In the genomic region with DNA sequence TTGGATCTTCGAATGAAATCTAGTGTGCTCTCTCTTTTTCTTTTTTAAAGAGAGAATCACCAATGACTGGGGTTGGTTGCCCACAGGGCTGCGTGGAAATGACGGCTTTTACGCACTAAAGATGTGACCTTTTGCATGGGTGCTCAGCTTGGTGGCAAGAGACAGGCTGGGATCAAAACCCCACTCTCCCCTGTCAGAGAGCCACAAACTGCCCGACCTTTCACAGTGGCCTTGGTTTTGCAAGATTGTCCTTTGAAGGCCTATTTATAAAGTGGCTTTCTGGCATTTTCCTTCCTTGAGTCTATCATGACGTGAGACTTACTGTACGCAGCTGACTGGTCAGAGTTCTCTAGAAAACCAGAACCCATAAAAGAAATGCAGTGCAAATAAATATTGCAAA, we compare ENCODE assay signal across 21 mouse cellular contexts.
DNase-seq lines count a peak whose midpoint lies in the region; ATAC-seq and TF ChIP-seq lines count a peak whose summit lies in the region.
"Had no signal": no experiment of that assay in that cellular context is flagged by ENCODE, and none has a peak within 500 bp of the region (broad histone marks: within the 10 kb centered on the region; RNA-seq: fewer than 3 reads in every experiment).

No protein-coding gene starts in this region.

- H3K36me3 ChIP-seq in lung, postnatal 0 days (ENCODE audit: insufficient read depth, low read length): no peaks in the 10 kb centered on the region
- H3K36me3 ChIP-seq in neural tube, embryonic 13.5 days: no peaks in the 10 kb centered on the region
- H3K36me3 ChIP-seq in neural tube, embryonic 15.5 days: no peaks in the 10 kb centered on the region
- H3K36me3 ChIP-seq in heart, embryonic 10.5 days: no peaks in the 10 kb centered on the region
- H3K36me3 ChIP-seq: embryonic facial prominence, embryonic 15.5 days; forebrain, embryonic 10.5 days; heart, embryonic 12.5 days; hindbrain, embryonic 15.5 days had no signal

- H3K27ac ChIP-seq in lung, postnatal 0 days (ENCODE audit: low read length): no peak overlapping the region
- peak overlapping the region; percentile 42; the same call in 1 of the 2 replicates for H3K27ac ChIP-seq in neural tube, embryonic 13.5 days (replicated peaks)
- H3K27ac ChIP-seq in neural tube, embryonic 15.5 days (replicated peaks): 0 out of 2 replicates have a peak overlapping the region, but pooled peaks have one; percentile 15
- H3K27ac ChIP-seq in heart, embryonic 10.5 days: no peak overlapping the region
- H3K27ac ChIP-seq: embryonic facial prominence, embryonic 15.5 days; forebrain, embryonic 10.5 days; hindbrain, embryonic 15.5 days had no signal

- no peak; the same call in 1 of the 2 replicates for ATAC-seq in lung, postnatal 0 days
- no peak for ATAC-seq in neural tube, embryonic 13.5 days (ENCODE audit: low read depth)
- no peak for ATAC-seq in neural tube, embryonic 15.5 days (ENCODE audit: low FRiP score)
- ATAC-seq: forebrain, embryonic 14.5 days had no signal

- DNase-seq in lung, postnatal 0 days (ENCODE audit: low spot score): peak; percentile 42
- no peak for DNase-seq in lung, postnatal 4 days
- no peak for DNase-seq in neural tube, embryonic 10.5 days (ENCODE audit: extremely low spot score, low spot score)
- DNase-seq in adrenal gland, postnatal 10 days: peak; percentile 64
- DNase-seq in heart, embryonic 10.5 days (ENCODE audit: low spot score): no peak
- DNase-seq in heart, adult 9 months (ENCODE audit: low spot score in 2 of 2): no peak
- DNase-seq: cerebellum, adult 11 months; cerebellum, adult 8-10 months; cerebellum, postnatal 14 days; embryo, embryonic 11 days; gastrocnemius, postnatal 10 days; heart, adult 18-20 months; heart, postnatal 36 days had no signal

- TF ChIP-seq EP300 in lung, postnatal 0 days (IDR thresholded peaks at IDR 0.05): no peak

- H3K4me1 ChIP-seq in lung, postnatal 0 days (ENCODE audit: insufficient read depth, low read depth, low read length): no peaks in the 10 kb centered on the region
- H3K4me1 ChIP-seq in neural tube, embryonic 13.5 days (replicated peaks): no peaks in the 10 kb centered on the region
- no peaks in the 10 kb centered on the region for H3K4me1 ChIP-seq in neural tube, embryonic 15.5 days
- H3K4me1 ChIP-seq in heart, embryonic 10.5 days: no peaks in the 10 kb centered on the region
- H3K4me1 ChIP-seq: embryonic facial prominence, embryonic 15.5 days; forebrain, embryonic 10.5 days; heart, embryonic 12.5 days; hindbrain, embryonic 15.5 days had no signal

- H3K4me3 ChIP-seq in lung, postnatal 0 days (ENCODE audit: low read depth, low read length): no peak overlapping the region
- H3K4me3 ChIP-seq in neural tube, embryonic 13.5 days: no peak overlapping the region
- no peak overlapping the region for H3K4me3 ChIP-seq in neural tube, embryonic 15.5 days (replicated peaks)
- no peak overlapping the region for H3K4me3 ChIP-seq in heart, embryonic 10.5 days
- H3K4me3 ChIP-seq: embryonic facial prominence, embryonic 15.5 days; erythroblast, embryonic 14.5 days; forebrain, embryonic 10.5 days; heart, embryonic 12.5 days; hindbrain, embryonic 15.5 days had no signal

- no peak overlapping the region for H3K4me2 ChIP-seq in lung, postnatal 0 days (replicated peaks; ENCODE audit: low read depth, low read length)
- H3K4me2 ChIP-seq in neural tube, embryonic 13.5 days: no peak overlapping the region
- H3K4me2 ChIP-seq in neural tube, embryonic 15.5 days: no peak overlapping the region
- H3K4me2 ChIP-seq: embryonic facial prominence, embryonic 15.5 days; heart, embryonic 12.5 days; hindbrain, embryonic 15.5 days had no signal

- no peaks in the 10 kb centered on the region for H3K27me3 ChIP-seq in lung, postnatal 0 days (replicated peaks; ENCODE audit: insufficient read depth, low read length)
- H3K27me3 ChIP-seq in neural tube, embryonic 13.5 days: no peaks in the 10 kb centered on the region
- no peaks in the 10 kb centered on the region for H3K27me3 ChIP-seq in neural tube, embryonic 15.5 days (replicated peaks)
- H3K27me3 ChIP-seq in heart, embryonic 10.5 days (ENCODE audit: insufficient read depth, poor library complexity, severe bottlenecking): no peaks in the 10 kb centered on the region
- H3K27me3 ChIP-seq: embryonic facial prominence, embryonic 15.5 days; heart, embryonic 12.5 days; hindbrain, embryonic 15.5 days had no signal

- 72% methylated on average over 7 of the region's 7 CpGs for WGBS in lung, postnatal 0 days
- WGBS in neural tube, embryonic 13.5 days: 80% methylated on average over 7 of the region's 7 CpGs
- 70% methylated on average over 7 of the region's 7 CpGs for WGBS in neural tube, embryonic 15.5 days
- 88% methylated on average over 7 of the region's 7 CpGs for WGBS in heart, embryonic 10.5 days

- no peak overlapping the region for H3K9ac ChIP-seq in lung, postnatal 0 days (replicated peaks; ENCODE audit: low read depth)
- H3K9ac ChIP-seq in neural tube, embryonic 13.5 days: no peak overlapping the region
- H3K9ac ChIP-seq in neural tube, embryonic 15.5 days (replicated peaks): no peak overlapping the region
- H3K9ac ChIP-seq: embryonic facial prominence, embryonic 15.5 days; heart, embryonic 12.5 days; hindbrain, embryonic 15.5 days had no signal

- no peaks in the 10 kb centered on the region for H3K9me3 ChIP-seq in lung, postnatal 0 days (ENCODE audit: low read length)
- H3K9me3 ChIP-seq in neural tube, embryonic 13.5 days: no peaks in the 10 kb centered on the region
- H3K9me3 ChIP-seq in neural tube, embryonic 15.5 days (replicated peaks): no peaks in the 10 kb centered on the region
- no peaks in the 10 kb centered on the region for H3K9me3 ChIP-seq in heart, embryonic 10.5 days
- H3K9me3 ChIP-seq: embryonic facial prominence, embryonic 15.5 days; forebrain, embryonic 10.5 days; hindbrain, embryonic 15.5 days had no signal

- TF ChIP-seq CTCF in lung, postnatal 0 days (IDR thresholded peaks at IDR 0.05): no peak

Comparison
In these comparisons a context has a peak if more than half of its experiments do, and no peak if none do; other contexts are left out.
1. DNase-seq: peak in lung, postnatal 0 days (single experiment) and adrenal gland, postnatal 10 days (single experiment); none in lung, postnatal 4 days (0 of 2), neural tube, embryonic 10.5 days (single experiment), heart, embryonic 10.5 days (single experiment) and heart, adult 9 months (0 of 2).
2. H3K27ac ChIP-seq: peak in neural tube, embryonic 13.5 days (single experiment) and neural tube, embryonic 15.5 days (single experiment); none in lung, postnatal 0 days (single experiment) and heart, embryonic 10.5 days (single experiment).